Mouse (Mus musculus): ENCODE results near the gene Tenm3.

Gene Tenm3

DNA sequence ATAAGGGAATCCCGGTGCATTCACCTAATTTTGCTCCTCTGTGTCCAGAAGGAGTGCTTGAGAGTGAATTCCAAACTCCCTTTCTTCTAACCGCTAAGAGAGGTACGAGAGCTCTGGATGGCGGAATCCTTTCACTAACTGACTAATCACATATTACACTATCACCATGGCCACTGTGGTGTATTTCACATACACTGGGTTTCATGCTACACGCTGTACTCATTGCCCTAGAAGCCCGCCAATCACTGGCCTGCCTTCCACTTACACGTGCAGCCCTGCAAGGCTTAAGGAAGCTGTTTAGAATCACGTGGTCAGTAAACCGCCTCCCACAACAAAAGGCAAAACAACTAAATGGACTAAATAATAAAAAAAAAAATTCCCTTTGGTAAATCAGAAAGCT is 67.7 kb downstream of the Tenm3 start:
- no peak for TF ChIP-seq GATA4 (IDR thresholded peaks at IDR 0.05; ENCODE audit: insufficient replicate concordance, low read length)

DNA sequence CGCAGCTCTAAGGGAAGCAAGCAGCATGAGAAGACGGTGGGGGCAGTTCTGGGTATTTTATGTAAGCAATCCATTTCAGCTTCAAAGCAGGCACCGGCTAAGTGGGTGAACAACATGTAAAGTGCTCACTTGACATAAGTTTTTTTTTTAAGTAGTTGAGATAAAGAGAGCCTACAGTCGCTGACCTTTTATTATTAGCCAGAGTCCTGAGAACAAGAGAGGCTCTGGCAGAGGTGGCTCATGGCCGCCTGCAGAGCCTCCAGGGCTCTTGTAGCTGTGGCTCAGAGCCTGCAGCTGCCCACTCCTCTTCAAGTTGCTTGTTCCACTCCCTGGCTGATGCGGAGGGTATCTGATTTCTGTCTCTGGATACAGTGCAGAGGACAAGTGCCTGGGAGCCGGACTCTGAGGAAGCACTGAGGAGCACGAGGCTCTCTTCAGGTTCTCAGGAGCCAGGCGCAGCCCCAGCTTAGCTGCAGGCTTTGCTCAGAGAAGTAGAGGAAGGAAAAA is 68.2 kb downstream of the Tenm3 start:
- no peak for TF ChIP-seq GATA4 (IDR thresholded peaks at IDR 0.05; ENCODE audit: insufficient replicate concordance, low read length)

DNA sequence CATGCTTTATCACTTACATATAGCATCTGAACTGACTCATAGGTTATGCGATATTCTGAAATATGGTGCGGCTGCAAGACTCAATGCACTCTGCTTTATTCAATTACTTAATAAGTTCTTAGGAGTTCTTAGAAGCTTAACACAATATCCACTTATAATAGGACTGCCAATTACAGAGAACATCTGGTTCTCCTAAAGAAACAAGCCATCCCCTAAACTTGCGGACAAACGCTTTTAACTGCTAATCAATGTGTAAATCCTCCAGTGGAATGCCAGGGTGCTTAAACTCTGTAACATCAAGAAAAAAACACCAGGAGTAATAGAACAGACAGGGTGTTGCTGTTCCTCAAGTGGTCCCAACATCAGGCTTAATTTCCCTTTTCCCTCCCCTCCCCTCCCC is 68.9 kb downstream of the Tenm3 start:
- no peak for TF ChIP-seq GATA4 (IDR thresholded peaks at IDR 0.05; ENCODE audit: insufficient replicate concordance, low read length)

DNA sequence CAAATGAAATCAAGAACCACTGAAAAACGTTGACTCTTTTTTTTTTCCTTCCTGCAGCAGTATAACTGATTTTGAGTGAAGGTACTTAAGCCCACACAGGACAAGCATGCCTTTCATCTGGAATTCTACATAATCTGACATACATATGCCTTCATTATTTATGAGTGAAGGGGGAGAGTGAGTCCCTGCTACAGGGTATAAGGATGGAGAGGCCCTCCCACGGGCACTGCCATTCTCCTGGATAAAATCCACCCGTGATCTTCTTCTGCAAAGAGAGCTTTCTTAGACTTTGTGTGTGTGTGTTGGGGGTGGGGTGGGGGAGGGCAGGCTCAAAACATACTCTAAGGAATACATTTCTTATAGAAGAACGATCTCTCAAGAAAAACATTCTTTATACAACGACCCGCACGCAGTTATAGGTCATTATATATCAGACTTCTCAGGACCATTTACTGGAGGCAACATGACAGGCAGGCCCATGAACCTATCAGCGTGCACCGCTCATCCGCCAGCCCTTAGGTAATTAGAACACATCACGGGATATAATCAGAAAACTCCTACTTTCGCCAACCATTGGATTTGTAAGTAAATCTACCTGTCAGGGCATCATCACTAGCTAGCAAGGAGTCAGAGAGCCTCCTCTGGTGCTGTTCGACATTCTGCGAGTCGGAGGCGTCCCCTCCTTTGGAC is 77.1 kb downstream of the Tenm3 start:
- TF ChIP-seq GATA4 (IDR thresholded peaks at IDR 0.05; ENCODE audit: insufficient replicate concordance, low read length), result no peak

DNA sequence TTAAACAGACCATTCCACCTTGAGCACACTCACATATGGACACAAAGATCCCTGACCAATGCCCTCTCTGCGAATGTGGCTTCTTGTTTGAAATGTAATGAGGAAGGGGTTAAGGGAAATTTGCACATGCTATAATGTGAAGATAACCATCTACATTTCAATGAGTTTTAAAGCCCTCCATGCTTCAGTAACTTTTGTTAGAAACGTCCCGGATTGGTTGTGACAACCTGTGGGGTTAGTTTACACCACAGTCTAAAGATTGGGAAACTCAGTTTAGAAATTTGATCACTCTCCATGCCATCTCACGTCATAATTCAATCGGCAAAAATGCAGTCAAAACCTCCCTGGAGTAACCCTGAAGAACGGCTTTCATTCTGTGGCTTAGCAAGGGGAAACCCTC is 78.5 kb downstream of the Tenm3 start:
- TF ChIP-seq GATA4 (IDR thresholded peaks at IDR 0.05; ENCODE audit: insufficient replicate concordance, low read length), result no peak

DNA sequence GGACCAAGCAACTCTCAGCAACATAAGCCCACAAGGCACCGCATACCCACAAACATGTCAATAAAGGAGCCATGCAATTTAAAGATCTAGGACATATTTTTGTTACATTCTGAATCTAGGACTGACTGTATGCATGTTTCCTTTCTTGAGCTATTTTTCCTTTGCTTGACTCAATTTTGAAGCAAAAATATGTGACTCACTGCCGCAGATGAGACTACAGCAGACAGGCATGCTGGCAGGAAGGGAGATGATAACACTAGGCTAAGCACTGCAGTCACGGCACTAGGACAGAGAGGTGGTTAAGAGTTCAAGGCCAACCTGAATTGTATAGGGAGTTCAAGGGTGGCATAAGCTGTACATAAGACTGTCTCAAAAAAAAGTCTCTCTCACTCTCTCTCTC is 79.7 kb downstream of the Tenm3 start:
- no peak for TF ChIP-seq GATA4 (IDR thresholded peaks at IDR 0.05; ENCODE audit: insufficient replicate concordance, low read length)

DNA sequence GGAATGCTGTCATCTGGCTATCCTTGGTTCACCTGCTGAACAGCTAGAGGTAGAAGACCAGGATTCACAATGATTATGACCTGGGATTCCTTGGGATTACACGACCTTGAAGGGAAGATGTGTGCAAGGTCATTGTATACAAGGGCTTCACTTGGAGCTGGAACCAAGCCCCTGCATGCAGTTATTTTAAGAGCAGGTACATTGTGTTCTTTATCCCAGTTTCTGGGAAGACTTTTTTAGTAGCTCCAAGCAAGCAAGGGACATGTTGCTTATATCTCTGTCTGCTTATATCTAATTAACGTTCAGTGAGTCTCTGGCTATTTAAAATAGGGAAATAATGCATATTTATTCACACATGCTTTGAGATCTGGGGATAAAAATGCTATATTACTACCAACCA is 86.9 kb downstream of the Tenm3 start:
- no peak for TF ChIP-seq GATA4 (IDR thresholded peaks at IDR 0.05; ENCODE audit: insufficient replicate concordance, low read length)

DNA sequence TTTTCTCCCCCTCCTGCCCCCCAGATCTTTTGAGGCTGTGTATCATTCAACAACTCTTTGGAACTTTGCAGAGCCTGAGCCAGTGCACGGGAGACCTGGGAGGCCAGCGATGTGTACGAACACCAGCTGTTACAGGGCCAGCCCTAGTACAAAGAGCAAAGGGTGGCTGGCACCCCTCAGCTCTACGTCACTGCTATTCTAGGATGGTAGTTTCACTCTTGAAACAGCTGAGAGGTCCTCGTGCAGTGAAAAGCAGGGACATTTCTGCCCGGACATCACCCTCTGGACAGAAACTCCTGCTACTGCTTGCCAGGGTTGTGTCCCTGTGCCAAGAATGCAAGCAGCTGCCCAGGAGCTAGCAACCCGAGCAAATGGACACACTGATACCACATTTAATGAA is 88.3 kb downstream of the Tenm3 start:
- TF ChIP-seq GATA4 (IDR thresholded peaks at IDR 0.05; ENCODE audit: insufficient replicate concordance, low read length), result no peak

DNA sequence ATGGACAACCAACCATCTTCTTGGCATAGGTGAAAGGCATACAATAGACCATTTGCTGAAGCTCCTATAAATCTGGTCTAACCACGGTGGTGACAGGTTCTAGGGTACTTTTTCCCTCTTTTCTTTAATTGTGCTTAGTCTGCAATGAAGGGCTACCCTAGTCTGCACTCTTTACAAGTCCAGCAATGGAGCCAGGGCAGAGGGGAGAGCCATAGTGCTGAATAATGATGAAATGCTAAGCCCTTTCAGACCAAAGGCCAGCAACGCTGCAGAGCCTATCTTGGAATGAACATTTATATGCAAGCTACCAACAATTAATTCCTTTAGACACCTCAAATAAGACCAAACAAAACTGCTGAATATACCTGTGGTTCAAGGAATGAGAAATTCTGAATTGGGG is 88.8 kb downstream of the Tenm3 start:
- no peak for TF ChIP-seq GATA4 (IDR thresholded peaks at IDR 0.05; ENCODE audit: insufficient replicate concordance, low read length)

DNA sequence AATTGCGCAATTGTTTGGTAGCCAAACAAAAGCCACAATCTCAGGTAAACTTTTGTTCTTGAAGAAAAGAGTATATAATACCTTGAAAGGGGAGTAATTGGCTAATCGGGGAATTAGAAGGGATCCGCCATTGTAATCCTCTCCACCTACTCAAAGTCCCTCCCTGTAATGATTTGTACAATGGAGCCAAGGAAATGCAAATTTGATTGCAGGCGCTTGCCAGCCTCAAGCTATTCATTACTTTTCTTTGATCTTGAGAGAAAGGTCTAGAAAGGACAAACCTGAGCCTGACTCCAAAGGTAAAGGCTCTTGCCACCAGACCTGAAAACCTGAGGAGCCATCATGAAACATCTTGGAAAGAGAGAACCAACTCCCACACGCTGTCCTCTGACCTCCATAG is 91.8 kb downstream of the Tenm3 start:
- TF ChIP-seq GATA4 (IDR thresholded peaks at IDR 0.05; ENCODE audit: insufficient replicate concordance, low read length), result no peak

DNA sequence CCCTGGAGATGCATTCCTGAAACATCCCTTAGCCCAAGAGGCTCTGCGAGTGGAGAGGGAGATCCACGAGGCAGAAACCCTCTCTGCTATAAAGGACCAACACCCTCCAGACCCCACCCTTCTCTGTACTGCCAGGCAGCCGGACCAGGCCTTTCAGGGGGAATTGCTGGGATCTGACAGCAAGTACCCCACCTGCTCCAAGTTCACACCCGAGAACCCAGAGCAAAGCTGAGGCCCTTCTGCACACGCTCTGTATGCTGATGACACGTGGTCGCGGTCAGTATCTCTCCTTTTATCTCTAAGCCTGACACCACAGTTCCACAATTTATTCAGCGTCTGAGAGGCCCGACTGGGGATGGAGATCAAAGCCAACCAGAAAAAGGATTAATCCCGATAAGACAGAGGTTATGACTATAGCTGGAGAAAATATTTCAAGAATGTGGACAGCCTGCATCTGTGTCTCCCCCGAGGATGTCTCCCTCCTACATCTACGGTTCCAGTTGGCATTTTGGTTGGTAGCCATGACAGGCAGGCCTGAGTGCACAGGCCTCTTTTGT is 95.2 kb downstream of the Tenm3 start:
- no peak for TF ChIP-seq GATA4 (IDR thresholded peaks at IDR 0.05; ENCODE audit: insufficient replicate concordance, low read length)

DNA sequence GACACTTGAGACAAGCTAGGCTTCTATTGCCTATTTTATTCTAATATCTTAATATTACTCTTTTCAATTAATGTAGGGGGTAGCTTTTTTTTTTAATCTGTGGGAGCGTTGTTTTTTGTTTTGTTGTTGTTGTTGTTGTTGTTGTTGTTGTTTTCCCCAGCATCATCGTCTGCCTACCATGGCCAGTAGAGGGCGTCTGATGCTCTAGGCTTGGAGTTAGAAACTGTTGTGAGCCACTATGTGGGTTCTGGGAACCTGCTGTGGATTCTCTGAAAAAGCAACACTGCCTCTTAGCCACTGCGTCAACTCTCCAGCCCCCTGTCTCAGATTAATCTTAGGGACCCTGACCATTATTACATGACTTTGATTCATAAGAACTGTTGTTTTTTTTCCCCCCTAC is 99.8 kb downstream of the Tenm3 start:
- no peak for TF ChIP-seq GATA4 (IDR thresholded peaks at IDR 0.05; ENCODE audit: insufficient replicate concordance, low read length)

DNA sequence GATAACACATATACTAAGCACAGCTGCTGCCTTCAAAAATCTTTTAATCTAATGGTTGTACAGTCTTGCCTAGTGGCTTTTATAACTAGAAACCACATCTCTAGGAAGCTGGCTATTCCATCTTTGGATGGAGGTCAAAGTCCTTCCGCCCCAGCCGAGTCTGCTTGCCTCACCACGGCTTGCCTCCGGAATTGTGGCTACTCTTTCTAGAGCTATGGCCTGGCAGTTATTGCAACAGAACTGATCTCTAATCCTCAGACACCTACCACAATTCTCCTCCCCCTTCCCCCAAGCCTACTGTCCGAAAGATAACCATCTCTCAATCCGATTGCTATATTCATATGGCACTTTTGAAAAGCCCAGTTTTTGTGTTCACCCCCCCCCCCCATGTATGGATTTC is 101.0 kb downstream of the Tenm3 start:
- TF ChIP-seq GATA4 (IDR thresholded peaks at IDR 0.05; ENCODE audit: insufficient replicate concordance, low read length), result peak; percentile 78; the same call in 1 of the 2 replicates

DNA sequence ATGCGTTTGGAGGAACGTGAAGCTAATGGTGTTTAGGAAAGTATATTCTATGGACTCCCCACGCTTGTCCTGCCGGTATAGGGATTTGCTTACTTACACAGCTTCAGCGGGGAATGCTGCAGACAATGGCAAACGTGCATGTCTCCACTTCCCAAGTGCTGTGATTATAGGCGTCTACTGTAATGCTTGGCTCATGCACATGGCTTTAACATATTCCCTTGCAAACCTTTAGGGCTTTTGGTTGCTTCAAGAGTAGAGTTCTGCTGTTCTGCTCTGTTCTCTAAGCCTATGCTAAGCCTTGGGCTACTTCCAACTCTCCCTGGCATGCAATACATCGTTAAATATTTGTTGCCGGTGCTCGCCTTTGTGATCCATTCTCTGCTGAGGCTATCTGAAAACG is 102.8 kb downstream of the Tenm3 start:
- no peak for TF ChIP-seq GATA4 (IDR thresholded peaks at IDR 0.05; ENCODE audit: insufficient replicate concordance, low read length)

DNA sequence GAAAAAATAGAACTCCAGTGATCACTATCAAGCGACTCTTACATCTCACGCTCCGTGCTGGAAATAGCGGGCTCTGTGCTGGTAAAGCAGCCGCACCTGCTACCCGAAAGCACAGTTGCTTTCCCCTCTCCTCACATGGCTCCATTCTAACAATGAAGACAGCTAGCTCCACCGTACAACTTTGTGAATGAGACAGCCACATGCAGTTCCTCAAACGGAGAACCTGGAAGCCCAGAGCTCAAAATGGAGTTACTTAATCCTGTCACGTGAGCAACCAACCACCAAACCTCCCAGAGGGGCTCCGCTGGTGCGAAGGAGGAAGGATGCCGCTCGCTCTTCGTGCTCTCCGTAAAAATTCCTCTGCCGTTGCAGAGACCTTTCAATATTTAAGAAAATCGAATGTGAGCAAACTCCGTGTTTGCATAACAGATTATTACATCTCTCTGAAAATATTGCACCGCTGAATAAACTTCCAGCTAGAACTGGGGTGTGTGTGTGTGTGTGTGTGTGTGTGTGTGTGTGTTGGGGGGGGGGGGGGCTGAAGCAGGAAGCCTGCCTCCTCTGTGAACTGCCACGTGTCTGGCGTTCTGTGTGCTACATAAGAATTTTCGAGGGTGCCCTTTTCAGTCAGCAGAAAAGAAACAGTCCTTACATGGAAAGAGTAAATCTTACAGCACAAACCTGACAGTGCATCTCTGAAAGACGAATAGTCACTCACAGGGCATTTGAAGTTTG is 103.4 kb downstream of the Tenm3 start:
- no peak for TF ChIP-seq GATA4 (IDR thresholded peaks at IDR 0.05; ENCODE audit: insufficient replicate concordance, low read length)

DNA sequence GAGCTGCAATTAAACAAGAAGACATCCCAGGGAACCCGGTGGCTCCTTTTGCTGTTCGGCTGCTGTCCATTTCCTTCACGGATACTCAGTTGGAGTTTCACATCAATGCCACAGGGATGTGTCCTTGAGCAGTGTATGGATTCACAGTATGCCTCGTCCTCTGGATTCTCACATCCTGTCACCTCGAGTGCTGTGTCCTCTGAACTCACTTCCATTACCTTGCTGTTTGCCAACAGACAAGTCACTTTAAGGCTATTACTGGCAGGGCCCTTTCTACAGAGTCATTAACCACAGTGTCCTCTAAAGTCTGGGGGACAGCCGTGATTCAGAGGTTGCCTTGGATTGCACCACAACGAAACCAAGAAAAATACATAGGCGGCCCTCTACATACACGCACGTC is 110.0 kb downstream of the Tenm3 start:
- TF ChIP-seq GATA4 (IDR thresholded peaks at IDR 0.05; ENCODE audit: insufficient replicate concordance, low read length), result no peak
